Mouse (Mus musculus): ENCODE results near the gene Zfp362. TPM values are rescaled to one million over a fixed set of nuclear protein-coding genes. Genes with fewer than 3 reads are reported as not detected.

The Zfp362 gene
- total RNA-seq, 2 experiments from 2014 or later: 11.9 to 12.0 TPM

GRCm38 (mm10) chr4:128804426-128805149, 1.3 kb downstream of the Zfp362 start:
- no peak for DNase-seq
- intact Hi-C loops (cut with DNase I; ENCODE audit: low total_unique reads): no loop called here

DNA sequence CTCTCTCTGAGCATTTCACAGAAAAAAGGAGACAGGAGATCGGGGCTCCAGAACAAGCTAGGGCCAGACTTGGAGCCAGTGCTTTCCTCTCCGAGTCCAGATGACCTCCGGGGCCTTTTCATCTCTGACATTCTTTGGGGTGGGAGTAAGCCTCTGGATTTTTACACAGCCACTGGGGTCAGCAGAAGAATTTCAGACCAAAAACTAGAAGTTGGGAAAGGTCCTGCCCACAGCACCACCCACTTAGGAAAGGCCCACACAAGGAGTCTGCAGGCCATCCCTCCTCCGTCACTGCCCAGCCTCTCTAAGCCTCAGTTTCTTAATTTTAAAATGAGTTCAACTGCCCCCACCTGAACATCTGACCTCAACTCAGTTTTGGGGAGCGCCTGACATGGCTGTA, 2.3 kb downstream of the Zfp362 start:
- intact Hi-C loops (cut with DNase I; ENCODE audit: low total_unique reads): no loop called here
- DNase-seq: no peak

GRCm38 (mm10) chr4:128801675-128802465, 4.0 kb downstream of the Zfp362 start:
- intact Hi-C loops (cut with DNase I; ENCODE audit: low total_unique reads): no loop called here
- no peak for DNase-seq

DNA sequence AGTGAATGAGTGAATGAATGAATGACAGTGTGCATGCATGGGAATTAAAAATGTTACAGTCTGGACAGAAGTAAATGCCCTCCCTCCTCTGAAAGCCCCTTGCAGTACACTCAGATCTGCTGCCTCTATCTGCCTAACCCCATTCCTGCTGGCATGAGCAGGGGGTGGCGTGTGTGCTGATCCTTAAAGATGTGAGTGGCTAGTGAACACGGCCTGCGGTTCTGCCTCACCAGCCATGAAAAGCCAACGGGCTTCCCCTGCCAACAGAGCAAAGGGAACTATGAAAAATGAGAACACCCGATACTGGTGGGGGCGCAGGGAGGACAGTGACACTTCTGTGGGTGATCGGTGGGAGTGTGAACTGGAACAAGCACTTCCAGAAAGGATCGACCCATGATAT, 9.1 kb downstream of the Zfp362 start:
- DNase-seq: no peak
- intact Hi-C loops (cut with DNase I; ENCODE audit: low total_unique reads): no loop called here

GRCm38 (mm10) chr4:128795596-128795995, 10.2 kb downstream of the Zfp362 start:
- intact Hi-C loops (cut with DNase I; ENCODE audit: low total_unique reads): no loop called here
- DNase-seq: no peak

- intact Hi-C loops (cut with DNase I; ENCODE audit: low total_unique reads): no loop called here
- no peak for DNase-seq
Observed at GRCm38 (mm10) chr4:128794198-128794597, 11.6 kb downstream of the Zfp362 start.

DNA sequence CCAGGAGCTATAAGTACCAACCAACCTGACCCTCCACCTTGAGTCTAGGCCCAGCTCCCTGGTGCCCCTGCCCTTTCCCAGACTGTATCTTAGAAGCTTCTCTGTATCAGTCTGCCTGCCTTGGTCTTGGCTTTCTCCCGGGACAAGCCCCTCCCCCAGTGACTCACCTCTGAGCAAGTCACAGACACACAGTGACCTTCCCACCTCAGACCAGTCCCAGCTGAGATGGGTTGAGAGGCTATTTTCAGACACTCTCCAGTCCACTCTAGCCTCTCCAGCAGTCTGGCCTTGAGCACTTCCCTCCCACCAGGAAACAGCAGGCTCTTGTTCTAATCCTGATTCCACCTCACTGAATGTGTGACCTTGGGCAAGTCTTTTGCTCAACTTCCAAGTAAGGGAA, 12.1 kb downstream of the Zfp362 start:
- intact Hi-C loops (cut with DNase I; ENCODE audit: low total_unique reads): no loop called here
- DNase-seq: no peak

DNA sequence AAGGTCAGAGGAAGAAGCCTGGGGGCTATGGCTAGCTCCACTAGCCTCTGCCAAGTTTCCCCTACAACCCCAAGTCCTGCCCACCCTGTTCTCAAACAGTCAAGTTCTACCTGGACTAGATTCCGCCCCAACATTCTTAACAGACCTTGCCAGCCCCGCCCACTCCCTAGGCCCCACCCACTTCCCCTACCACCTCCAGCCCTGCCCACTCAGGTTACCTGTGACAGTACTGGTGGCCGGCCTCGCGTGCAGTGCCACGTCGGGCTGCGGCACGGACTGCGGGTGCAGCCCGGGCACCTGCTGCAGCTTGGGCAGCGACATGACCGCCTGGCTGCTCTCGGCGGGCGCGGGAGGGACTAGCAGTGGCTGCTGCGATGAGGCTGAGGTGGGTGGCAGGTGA, 16.2 kb downstream of the Zfp362 start:
- no peak for DNase-seq
- intact Hi-C loops (cut with DNase I; ENCODE audit: low total_unique reads): no loop called here

DNA sequence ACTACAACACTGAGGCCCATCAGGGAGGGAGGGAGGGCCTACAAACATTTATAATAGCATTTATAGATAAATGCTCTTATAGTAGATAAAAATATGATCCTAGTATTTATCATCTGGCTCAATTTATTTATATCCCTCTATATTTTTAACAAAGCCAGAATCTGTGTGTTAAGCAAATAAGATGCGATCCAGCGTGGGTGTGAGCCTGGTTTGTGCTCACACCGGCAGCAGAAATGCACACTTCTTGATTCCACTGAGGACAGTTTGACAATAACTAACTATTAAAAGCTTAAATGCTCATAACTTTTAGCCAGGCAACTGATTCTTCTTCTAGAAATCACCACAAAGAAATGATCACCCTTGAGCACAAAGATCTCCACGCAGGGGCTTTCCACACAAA, 17.7 kb downstream of the Zfp362 start:
- intact Hi-C loops (cut with DNase I; ENCODE audit: low total_unique reads): no loop called here
- no peak for DNase-seq

DNA sequence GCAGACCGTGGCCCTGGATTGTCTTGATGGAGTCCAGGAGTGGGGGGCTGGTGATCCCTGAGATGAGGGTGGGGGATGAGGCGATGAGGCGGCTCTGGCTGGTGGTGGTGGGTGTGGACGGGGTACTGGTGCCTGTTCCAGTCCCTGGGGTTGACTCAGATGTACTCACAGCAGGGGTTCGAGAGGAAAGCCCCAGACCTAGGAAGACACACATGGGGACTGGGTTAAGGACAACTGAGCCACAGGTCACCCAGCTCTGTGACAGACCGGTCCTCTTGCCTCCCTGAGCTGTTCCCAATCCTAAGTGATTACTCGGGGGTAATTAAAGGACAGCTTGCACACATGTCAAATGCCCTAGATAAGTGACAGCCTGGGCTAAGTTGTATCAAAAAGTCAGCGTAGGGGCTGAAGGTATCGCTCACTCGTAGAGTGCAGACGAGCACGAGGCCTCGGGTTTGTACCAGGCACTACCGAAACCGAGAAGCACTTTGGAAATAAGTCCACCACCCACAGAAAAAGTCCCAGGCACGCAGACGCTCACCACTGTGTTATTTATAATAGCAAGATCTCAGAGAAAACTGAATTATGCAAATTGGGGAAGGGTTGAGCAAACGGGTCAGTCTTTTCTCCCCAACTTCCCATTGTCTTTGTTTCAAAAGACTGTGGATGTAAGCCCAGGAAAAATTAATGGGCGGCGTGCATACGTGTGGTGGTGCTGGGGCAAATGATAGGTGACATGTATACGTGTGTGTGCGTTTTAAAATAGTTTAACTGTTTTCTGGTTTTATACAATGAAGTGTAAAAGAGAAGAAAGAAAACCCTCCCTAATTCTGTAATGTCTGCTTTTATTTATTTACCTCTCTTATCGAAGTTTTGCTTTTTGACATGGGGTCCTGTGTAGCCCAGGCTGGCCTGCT, 18.6 kb downstream of the Zfp362 start:
- intact Hi-C loops (cut with DNase I; ENCODE audit: low total_unique reads): no loop called here
- DNase-seq: peak; percentile 4

DNA sequence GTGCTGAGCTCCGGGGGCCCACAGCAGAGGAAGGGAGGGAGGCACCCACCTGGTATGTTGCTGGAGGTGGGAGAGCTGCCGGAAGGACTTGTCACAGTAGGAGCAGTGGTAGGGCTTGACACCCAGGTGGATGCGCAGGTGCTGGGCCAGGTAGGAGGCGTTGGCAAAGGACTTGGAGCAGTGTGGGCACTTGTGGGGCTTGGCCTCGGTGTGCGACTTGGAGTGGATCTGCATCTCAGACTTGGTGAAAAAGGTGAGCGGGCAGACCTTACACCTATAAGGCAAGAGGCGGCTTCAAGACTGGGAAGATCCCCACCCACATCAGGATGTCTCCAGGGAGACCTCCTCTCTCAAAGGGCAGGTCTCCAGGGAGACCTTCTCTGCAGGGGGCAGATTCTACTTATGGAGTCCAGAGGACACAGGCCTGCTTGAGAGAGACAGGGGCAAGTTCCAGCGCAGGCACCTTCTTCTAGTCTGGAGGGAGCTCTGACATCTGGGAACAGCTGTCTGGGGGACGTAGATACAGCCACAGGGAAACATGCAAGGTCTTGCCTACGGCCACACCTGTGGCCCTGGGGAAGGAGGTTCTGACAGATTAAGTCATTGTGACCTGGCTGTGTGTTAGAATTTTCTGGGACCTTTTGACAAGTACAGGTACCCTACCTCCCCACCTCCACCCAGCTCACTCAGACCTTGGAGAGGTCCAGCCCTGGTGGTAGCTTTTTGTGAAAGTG, 19.8 kb downstream of the Zfp362 start:
- peak; percentile 2 for DNase-seq
- intact Hi-C loops (cut with DNase I; ENCODE audit: low total_unique reads): no loop called here

DNA sequence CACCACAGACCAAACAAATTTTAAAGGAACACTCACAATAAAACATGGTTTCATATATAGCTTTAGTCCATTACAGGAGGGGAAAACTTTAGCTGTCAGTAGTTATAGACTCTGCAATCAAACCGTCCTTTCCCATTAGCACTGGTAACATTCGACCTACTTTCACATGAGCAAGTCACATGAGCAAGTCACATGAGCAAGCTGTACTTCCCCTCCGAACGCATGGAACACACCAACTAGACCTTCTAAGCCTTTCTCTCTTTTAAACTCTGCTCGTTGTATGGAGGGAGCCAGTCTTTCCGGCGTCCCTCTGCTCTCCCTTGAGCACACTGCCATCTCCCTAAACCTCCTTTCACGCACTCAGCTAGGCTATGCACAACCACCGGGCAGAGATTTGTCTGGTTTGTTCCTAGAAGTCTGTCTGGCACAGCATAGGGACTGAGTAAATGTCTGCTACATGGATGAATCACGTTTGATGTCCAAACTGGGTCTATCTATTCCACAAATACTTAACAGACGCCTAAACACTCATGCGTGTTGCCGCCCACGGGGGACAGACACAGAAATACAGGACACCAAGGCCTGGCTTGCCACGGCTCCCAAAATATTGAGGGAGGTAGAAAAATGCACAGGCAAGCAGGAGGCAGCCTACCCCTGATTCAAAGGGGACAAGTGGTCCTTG, 20.8 kb downstream of the Zfp362 start:
- intact Hi-C loops (cut with DNase I; ENCODE audit: low total_unique reads): no loop called here
- peak; percentile 0 for DNase-seq

DNA sequence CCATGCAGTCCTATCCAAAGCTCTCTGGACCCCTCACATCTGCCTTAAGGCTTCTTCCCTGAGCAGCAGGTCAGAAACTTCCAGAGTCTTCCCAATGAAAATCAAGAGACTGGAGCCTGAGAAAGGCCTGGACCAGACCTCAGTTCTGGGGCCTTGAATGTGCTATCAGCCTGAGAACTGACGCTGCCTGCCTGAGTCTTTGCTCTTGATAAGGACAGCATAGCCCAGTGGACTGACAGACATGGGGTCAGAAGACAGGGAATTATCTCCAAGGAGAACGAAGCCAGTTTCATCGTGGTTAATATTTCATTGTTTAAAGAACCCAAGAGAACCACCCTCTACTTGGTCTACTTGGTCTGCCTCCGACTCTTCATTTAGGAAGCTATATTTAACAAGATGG, 23.2 kb downstream of the Zfp362 start:
- DNase-seq: peak; percentile 0
- intact Hi-C loops (cut with DNase I; ENCODE audit: low total_unique reads): no loop called here

- no peak for DNase-seq
- intact Hi-C loops (cut with DNase I; ENCODE audit: low total_unique reads): no loop called here
Observed at GRCm38 (mm10) chr4:128782037-128782436, 23.8 kb downstream of the Zfp362 start.

DNA sequence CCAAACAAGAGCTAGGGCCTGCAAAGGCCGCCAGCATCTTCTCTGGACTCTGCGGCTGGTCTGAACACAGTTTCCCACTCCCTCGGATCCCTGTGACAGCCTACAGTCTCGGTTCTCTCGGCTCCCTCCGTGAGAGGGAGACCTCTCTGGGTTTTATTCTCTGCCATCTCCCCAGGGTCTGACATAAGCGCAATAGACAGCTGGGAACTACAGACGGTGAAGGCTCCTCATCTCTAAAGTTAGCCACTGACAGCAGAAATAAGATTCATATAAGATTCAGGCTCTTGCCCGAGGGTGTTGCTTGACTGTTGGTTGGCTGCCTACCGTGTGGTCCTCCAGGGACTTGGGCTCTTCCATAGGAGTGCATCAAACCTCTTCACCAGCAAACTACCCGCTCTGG, 28.3 kb downstream of the Zfp362 start:
- DNase-seq: no peak
- intact Hi-C loops (cut with DNase I; ENCODE audit: low total_unique reads): loop anchor here (10.0 kb wide), 1 partner anchor 163 kb away; the partner anchor contains the start of genes Tlr12 and Zscan20

- peak; percentile 68 for DNase-seq
- intact Hi-C loops (cut with DNase I; ENCODE audit: low total_unique reads): loop anchor here (1.0 to 10.0 kb wide), 2 partner anchors 65 to 162 kb away; partner anchors contain the start of genes Tlr12 and Zscan20
Observed at GRCm38 (mm10) chr4:128776568-128777289, 29.1 kb downstream of the Zfp362 start.

DNA sequence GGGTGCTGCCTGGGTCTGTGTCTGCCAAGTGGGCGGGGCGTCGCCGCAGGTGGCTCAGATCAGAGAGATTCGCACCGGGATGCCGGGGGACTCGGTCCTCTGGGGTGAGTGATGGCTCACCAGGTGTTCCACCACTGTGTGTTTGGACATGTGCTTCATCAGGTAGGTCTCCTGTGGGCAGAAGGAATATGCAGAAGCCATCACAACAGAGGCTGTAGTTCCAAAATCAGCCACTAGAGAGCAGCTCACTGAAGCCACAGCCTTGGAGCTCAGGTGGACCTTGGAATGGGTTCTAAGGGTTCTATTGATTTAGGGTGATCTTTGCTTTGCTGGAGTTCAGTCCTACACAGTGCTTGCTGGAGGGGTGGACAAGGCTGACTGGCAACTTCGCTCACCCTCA, 31.4 kb downstream of the Zfp362 start:
- no peak for DNase-seq
- intact Hi-C loops (cut with DNase I; ENCODE audit: low total_unique reads): loop anchor here (10.0 kb wide), 1 partner anchor 160 kb away; the partner anchor contains the start of genes Tlr12 and Zscan20

- intact Hi-C loops (cut with DNase I; ENCODE audit: low total_unique reads): loop anchor here (10.0 kb wide), 1 partner anchor 159 kb away; the partner anchor contains the start of genes Tlr12 and Zscan20
- DNase-seq: no peak
Observed at GRCm38 (mm10) chr4:128773820-128774219, 32.0 kb downstream of the Zfp362 start.
